Mouse (Mus musculus) CH12.LX (cell line): ENCODE measurements around the gene Ube4b. TPM values are rescaled to one million over a fixed set of nuclear protein-coding genes. Genes with fewer than 3 reads are reported as not detected.

ENCODE experiments used
- DNase-seq: peaks from one replicate; pipeline ENCODE4 v3.0.0-alpha.2; 2013; ENCODE audit errors: extremely low read depth
- H3K27ac ChIP-seq: 2 replicates; pipeline ENCODE4 v1.5.1; 2012; ENCODE audit warnings: low read depth, mild to moderate bottlenecking, control low read depth, moderate library complexity; ENCODE audit not compliant: insufficient read depth
- H3K27me3 ChIP-seq: replicated peaks from 2 replicates; pipeline ENCODE3; 2012; ENCODE audit warnings: inconsistent platforms
- H3K36me3 ChIP-seq, 2 experiments: replicated peaks in 1 of 2; 2 replicates each; pipeline versions ENCODE3 to v1.6.1; 2012; ENCODE audit warnings: inconsistent platforms in 1 of 2, low read length in 1 of 2, mild to moderate bottlenecking in 1 of 2, mixed read lengths in 1 of 2, moderate library complexity in 1 of 2; ENCODE audit not compliant: control insufficient read depth in 1 of 2, insufficient read depth in 1 of 2
- H3K4me1 ChIP-seq, 2 experiments: 2 replicates each; pipeline ENCODE4 v1.6.1; 2012; ENCODE audit warnings: inconsistent platforms in 1 of 2, moderate library complexity in 1 of 2; ENCODE audit not compliant: insufficient read depth in 2 of 2, control insufficient read depth in 1 of 2
- H3K4me2 ChIP-seq: 2 replicates; pipeline ENCODE4 v1.6.1; 2012; ENCODE audit warnings: low read depth, mild to moderate bottlenecking, control low read depth; ENCODE audit not compliant: poor library complexity, insufficient read depth, severe bottlenecking
- H3K4me3 ChIP-seq, 3 experiments: fragments of 150-350 bp in 1 of 3; sonication (generic) in 1 of 3; replicated peaks in 1 of 3; 2 replicates each; pipeline versions ENCODE3 to v1.5.1; 2011 to 2012; ENCODE audit warnings: low read depth in 2 of 3, low read length in 2 of 3, mild to moderate bottlenecking in 2 of 3, moderate library complexity in 2 of 3, control low read depth in 1 of 3, improper control_type of control experiment in 1 of 3, inconsistent platforms in 1 of 3, mixed read lengths in 1 of 3; ENCODE audit not compliant: poor library complexity in 1 of 3
- H3K79me2 ChIP-seq: replicated peaks from 2 replicates; pipeline ENCODE4 v1.6.1; 2012; ENCODE audit warnings: mild to moderate bottlenecking, moderate library complexity; ENCODE audit not compliant: control insufficient read depth, poor library complexity, insufficient read depth, severe bottlenecking; ENCODE audit errors: extremely low read depth
- H3K9ac ChIP-seq: 2 replicates; pipeline ENCODE4 v1.6.1; 2012; ENCODE audit warnings: low read depth, mild to moderate bottlenecking, control low read depth, moderate library complexity; ENCODE audit not compliant: insufficient read depth
- H3K9me3 ChIP-seq: replicated peaks from 2 replicates; pipeline ENCODE3; 2012; ENCODE audit warnings: low read length, inconsistent platforms, mixed read lengths
- BHLHE40 ChIP-seq: IDR thresholded peaks from 2 replicates; pipeline ENCODE4 v1.6.1; 2011; ENCODE audit warnings: mild to moderate bottlenecking, low read depth, low read length, improper control_type of control experiment
- CHD2 ChIP-seq: IDR thresholded peaks from 2 replicates; pipeline ENCODE4 v1.6.1; 2011; ENCODE audit warnings: low read length, improper control_type of control experiment
- ELF1 ChIP-seq: IDR thresholded peaks from 2 replicates; pipeline ENCODE4 v1.6.1; 2014; ENCODE audit warnings: low read depth, mild to moderate bottlenecking, inconsistent platforms, low read length, improper control_type of control experiment
- EP300 ChIP-seq: IDR thresholded peaks from 2 replicates; pipeline ENCODE4 v1.6.1; 2011; ENCODE audit warnings: low read length, improper control_type of control experiment
- GABPA ChIP-seq: IDR thresholded peaks from 2 replicates; pipeline ENCODE4 v1.6.1; 2012; ENCODE audit warnings: low read depth, low read length, improper control_type of control experiment, inconsistent platforms; ENCODE audit not compliant: insufficient replicate concordance
- HCFC1 ChIP-seq: IDR thresholded peaks from 2 replicates; pipeline ENCODE4 v1.6.1; 2012; ENCODE audit warnings: low read depth, mild to moderate bottlenecking, inconsistent platforms, low read length, improper control_type of control experiment
- KAT2A ChIP-seq: IDR thresholded peaks from 2 replicates; pipeline ENCODE4 v1.6.1; 2012; ENCODE audit warnings: low read length, improper control_type of control experiment, inconsistent platforms; ENCODE audit not compliant: insufficient replicate concordance
- MAFK ChIP-seq: IDR thresholded peaks from 2 replicates; pipeline ENCODE4 v1.6.1; 2011; ENCODE audit warnings: low read length, improper control_type of control experiment; ENCODE audit not compliant: insufficient replicate concordance
- MEF2A ChIP-seq: IDR thresholded peaks from 2 replicates; pipeline ENCODE4 v1.6.1; 2014; ENCODE audit warnings: low read depth, mild to moderate bottlenecking, inconsistent platforms, low read length, improper control_type of control experiment, borderline replicate concordance
- PAX5 ChIP-seq: IDR thresholded peaks from 2 replicates; pipeline ENCODE4 v1.6.1; 2012; ENCODE audit warnings: low read length, inconsistent platforms, mixed read lengths
- SIN3A ChIP-seq: IDR thresholded peaks from 2 replicates; pipeline ENCODE4 v1.6.1; 2012; ENCODE audit warnings: low read length, improper control_type of control experiment, inconsistent platforms
- TBP ChIP-seq: conservative IDR thresholded peaks from 2 replicates; pipeline ENCODE4 v1.6.1; 2011; ENCODE audit warnings: low read depth, low read length, improper control_type of control experiment
- TCF12 ChIP-seq: IDR thresholded peaks from 2 replicates; pipeline ENCODE4 v1.6.1; 2014; ENCODE audit warnings: low read depth, mild to moderate bottlenecking, inconsistent platforms, low read length, improper control_type of control experiment
- ZC3H11A ChIP-seq: IDR thresholded peaks from 2 replicates; pipeline ENCODE4 v1.6.1; 2012; ENCODE audit warnings: low read depth, mild to moderate bottlenecking, inconsistent platforms, low read length, improper control_type of control experiment
- dilution Hi-C: fragments of 300-500 bp; cut with MboI; formaldehyde crosslinking; loops from 2 replicates; pipeline ENCODE4 v1.14.3; 2020; ENCODE audit warnings: low sequenced_read_pairs; ENCODE audit not compliant: extremely low pct_unique_long_range_greater_than_20kb, extremely low pct_ligation_motif_present
- in situ Hi-C: fragments of 300-500 bp; cut with MboI; formaldehyde crosslinking; loops from 3 replicates; pipeline ENCODE4 v1.14.3; 2019; ENCODE audit warnings: low sequenced_read_pairs, low pct_ligation_motif_present, low pct_unique_long_range_greater_than_20kb, mixed read lengths
- polyA plus RNA-seq: library from polyadenylated mRNA; unstranded; fragments of >175 nt; gene quantifications from 2 replicates; pipeline ENCODE4 v1.2.1, GENCODE M21; 2012; ENCODE audit warnings: low read depth; ENCODE audit not compliant: insufficient read length
- total RNA-seq, 2 experiments: library from RNA; depleted of rRNA; stranded (reverse); fragments of 300-350 nt in 1 of 2; fragments of >200 nt in 1 of 2; gene quantifications; 2 replicates each; pipeline ENCODE4 v1.2.3; 2012 to 2014

The Ube4b gene
- total and polyA plus RNA-seq, 3 experiments: 13.1 to 60.0 (median 41.6) TPM

GRCm38 (mm10) chr4:149475096-149475495 is 48.5 kb upstream of the Ube4b start:
- Histone ChIP-seq H3K36me3 (peaks cover 4 to 47% of the 10 kb centered on the region in 2 experiments), H3K9ac (no peak overlapping the region), H3K79me2 (no peaks in the 10 kb centered on the region), H3K4me2 (no peak overlapping the region), H3K27ac (no peak overlapping the region), H3K4me1 (peaks cover under 1 to 4% of the 10 kb centered on the region in 2 experiments; a peak in 2 of 4 replicates), H3K9me3 (peaks cover 5% of the 10 kb centered on the region), H3K27me3 (no peaks in the 10 kb centered on the region), H3K4me3 (no peak overlapping the region)
- TF ChIP-seq CHD2 (no peak), ZC3H11A (no peak), MAFK (no peak), ELF1 (no peak), SIN3A (no peak), KAT2A (no peak), GABPA (no peak), PAX5 (no peak), HCFC1 (no peak), MEF2A (no peak), TBP (no peak)
- dilution Hi-C loops: no loop called here
- DNase-seq: no peak
- in situ Hi-C loops: no loop called here

DNA sequence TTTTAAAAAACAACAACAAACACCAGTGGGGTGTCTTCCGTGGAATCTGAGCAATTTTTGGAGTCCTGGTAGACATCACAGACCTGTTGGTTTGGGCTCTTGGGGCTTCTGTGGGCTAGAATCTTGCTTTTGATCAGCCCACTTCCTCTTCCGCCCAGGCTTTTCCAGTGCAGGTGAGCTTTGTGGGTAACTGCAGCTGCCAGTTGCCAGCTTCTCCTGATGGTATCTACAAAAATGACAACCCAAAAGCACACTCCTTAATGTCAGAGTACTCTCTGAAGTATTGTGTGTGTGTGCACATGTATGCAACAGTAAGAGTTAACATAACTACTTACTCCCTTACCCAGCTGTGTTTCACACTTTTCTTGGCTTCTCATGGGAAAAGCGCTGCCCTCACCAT is 43.0 kb upstream of the Ube4b start:
- in situ Hi-C loops (no loop called here), dilution Hi-C loops (no loop called here)
- no peak overlapping the region for H3K4me2 ChIP-seq
- no peak overlapping the region for H3K4me3 ChIP-seq
- H3K36me3 ChIP-seq: peaks cover 16 to 51% of the 10 kb centered on the region in 2 experiments
- H3K9ac ChIP-seq: no peak overlapping the region
- peaks cover 5% of the 10 kb centered on the region for H3K9me3 ChIP-seq
- H3K4me1 ChIP-seq: peaks cover 4 to 16% of the 10 kb centered on the region in 2 experiments
- peak; percentile 32; the same call in 1 of the 2 replicates for TF ChIP-seq BHLHE40
- peak; percentile 32; the same call in 1 of the 2 replicates for TF ChIP-seq EP300
- no peak for TF ChIP-seq GABPA
- TF ChIP-seq TCF12: peak; percentile 42; the same call in 1 of the 2 replicates
- H3K79me2 ChIP-seq: no peaks in the 10 kb centered on the region
- no peak overlapping the region for H3K27ac ChIP-seq
- peak; percentile 41 for DNase-seq
- H3K27me3 ChIP-seq: no peaks in the 10 kb centered on the region
